Mouse (Mus musculus): ENCODE measurements around the gene 5330417C22Rik.
"Not testable (repeated sequence)": the region's sequence is repeated elsewhere in the genome, so short reads cannot be mapped to it uniquely, and the experiment has no call there.

5330417C22Rik gene

DNA sequence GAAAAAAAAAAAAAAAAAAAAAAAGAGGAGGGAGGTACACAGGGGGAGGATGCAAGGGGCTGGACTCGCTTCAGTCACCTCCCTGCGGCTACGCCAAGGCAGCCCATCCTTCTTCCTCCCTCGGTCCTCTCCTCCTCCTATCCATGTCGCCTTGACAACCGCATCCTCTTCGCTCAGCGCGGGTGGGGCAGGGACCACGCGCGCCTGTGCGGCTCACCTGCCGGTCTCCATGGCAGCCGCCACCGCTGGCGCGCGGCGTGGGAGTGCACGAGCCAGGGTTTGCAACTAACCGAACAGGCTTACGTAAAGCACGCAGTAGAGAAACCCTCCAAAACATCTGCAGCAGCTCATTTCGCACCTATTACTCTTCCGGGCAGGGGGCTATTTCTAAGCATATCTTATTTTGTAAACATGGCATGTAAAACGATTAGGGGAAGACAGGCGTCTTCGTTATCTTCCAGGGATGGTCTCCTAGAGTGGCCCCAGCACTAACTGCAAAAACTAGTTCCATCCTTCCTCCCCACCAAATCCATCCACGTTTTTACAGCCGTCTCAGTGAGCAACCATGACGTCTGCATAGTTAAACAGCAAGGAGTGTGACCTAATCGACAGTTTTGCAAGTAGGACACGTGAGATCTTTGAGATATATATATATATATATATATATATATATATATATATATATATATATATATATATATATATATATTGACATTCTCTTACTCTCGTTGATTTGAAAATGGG lies at the start of gene 5330417C22Rik:
TSS of gene 5330417C22Rik (minus strand) at position 20 of the 744 bp plus-strand sequence.
- peak; percentile 72 to 73 for DNase-seq

GRCm38 (mm10) chr3:108584580-108584979 lies 48.2 kb upstream of the 5330417C22Rik start:
- no peak for DNase-seq

- DNase-seq, result no peak
Observed at GRCm38 (mm10) chr3:108574018-108574417, 37.7 kb upstream of the 5330417C22Rik start.

DNA sequence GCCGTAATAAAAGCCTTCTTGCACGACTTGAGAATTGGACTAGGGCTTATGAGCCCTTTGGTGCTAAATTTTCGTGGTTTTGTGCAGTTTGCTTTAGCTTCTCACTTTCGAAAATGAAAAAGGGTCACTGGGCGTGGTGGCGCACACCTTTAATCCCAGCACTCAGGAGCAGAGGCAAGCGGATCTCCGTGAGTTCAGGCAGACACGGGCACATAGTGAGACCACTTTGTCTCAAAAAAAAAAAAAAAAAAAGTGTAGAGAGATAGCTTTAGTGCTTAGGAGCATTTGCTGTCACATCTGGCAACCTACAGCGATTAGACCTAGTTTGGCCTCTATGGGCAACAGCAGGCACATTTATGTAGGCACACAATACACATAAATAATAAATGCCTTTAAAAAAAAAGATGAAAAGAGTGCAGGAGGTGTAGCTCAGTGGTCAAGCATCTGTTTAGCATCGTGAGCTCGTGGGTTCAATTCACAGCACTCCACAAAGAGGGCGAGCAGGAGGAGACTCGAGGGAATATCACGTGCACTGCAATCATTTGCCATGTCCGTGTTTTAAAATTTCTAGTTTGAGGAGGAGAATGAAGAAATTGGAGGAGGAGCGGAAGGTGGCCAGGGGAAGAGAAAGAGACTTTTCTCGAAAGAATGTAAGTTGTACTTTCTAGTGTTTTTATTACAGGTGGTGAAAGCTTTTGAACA lies 36.1 kb upstream of the 5330417C22Rik start:
- DNase-seq, result no peak

DNA sequence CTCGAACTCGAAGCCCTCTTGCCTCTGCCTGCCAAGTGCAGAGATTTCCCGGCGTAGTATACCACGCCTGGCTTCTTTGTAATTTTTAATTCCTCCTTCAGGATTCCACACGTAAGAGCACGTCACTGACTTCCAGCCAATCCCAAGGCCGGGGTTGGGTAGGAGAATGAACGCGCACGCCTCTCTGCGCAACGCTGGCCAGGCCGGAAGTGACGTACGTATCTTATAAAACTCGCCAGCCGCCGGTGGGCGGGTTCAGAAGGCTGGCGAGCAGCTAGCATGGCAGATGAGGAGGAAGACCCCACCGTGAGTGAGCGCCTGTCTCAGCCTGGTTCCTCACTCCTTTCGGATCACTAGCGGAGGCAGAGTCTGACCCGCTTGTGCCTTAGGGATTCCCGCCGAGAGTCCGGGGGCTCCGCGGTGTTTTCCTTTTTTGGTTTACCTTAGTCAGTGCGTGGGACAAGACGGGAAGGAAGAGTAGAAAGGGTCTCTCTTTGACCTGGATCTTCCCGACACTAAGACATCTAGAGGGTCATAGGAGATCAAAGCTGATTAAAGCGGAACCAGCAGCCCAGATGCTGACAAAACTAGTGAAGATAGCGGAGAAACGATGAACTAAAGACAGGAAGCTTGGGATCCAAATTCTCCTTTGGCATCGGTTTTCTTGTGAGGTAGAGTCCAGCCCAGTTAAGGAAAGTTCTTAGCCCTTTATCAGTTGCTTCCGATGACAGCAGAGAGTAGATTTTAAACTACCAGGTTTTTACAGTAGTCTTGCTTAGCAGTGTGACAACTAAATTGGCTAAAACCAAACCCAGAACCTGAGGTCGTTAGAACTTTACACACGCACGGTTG lies 35.3 kb upstream of the 5330417C22Rik start, which contains the start of gene Taf13:
TSS of gene Taf13 (plus strand) at position 256 of the 852 bp plus-strand sequence.
- DNase-seq, result peak; percentile 96 to 97

GRCm38 (mm10) chr3:108570813-108571212 lies 34.5 kb upstream of the 5330417C22Rik start:
- DNase-seq, result no peak

DNA sequence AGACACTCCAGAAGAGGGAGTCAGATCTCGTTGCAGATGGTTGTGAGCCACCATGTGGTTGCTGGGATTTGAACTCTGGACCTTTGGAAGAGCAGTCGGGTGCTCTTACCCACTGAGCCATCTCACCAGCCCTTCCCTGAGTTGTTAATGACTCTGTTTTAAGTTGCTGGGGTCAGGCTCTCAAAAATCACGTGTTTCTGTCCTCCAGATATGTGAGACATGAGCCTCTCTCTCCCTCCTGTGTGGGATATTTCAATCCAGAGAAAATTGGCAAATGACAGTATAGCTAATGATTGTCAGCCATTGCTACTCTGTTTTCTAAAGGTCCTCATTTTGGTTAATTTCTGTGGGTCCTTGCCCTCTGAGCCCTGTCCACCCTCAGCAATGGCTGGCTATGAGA lies 33.3 kb upstream of the 5330417C22Rik start:
- DNase-seq, result not testable (repeated sequence)

DNA sequence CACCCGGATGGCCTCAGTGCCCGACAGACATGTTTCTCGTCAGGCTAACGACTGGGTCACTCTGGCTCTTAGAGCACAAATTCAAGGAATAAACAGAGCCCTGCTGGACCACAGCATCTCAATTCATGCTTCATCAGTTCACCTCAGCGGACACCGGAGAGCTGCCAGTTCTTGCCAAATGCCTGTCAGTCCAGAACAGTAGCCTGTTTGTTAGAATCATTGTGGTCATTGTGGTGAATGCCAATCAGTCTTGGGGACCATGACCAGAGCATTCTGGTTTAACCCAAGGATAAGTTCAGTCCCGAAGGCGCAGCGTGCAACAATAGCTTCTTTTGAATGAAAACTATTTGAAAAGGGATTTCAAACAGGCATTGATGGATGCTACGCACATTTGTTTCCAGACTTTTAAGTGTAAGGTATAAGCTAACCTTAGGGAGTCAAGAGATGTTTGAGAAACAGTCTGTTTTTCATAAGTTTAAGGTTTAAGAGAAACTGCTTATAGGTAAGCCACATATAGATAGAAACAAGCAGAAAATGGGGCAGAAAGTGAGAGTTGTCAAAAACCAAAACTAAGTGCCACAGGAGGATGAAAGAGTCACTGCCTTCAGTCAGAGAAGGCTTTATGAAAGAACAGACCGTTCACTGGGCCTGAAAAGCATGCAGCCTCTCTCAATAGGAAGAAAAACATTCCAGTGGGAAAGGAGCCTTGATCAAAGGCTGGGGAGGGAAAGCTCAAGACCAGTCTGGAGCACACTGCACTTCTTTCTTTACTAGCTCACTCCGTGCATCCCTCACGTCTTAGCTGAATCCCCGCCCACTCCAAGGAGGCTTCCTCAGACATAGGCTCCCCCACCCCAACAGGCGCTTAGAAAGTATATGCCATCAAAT lies 31.9 kb upstream of the 5330417C22Rik start:
- no peak for DNase-seq

- DNase-seq, result peak; percentile 82 to 83
Observed at GRCm38 (mm10) chr3:108563309-108563708, 27.0 kb upstream of the 5330417C22Rik start.

- DNase-seq, result peak; percentile 46 to 52
Observed at GRCm38 (mm10) chr3:108562777-108563271, 26.5 kb upstream of the 5330417C22Rik start.

GRCm38 (mm10) chr3:108562133-108562730 lies 25.9 kb upstream of the 5330417C22Rik start, which contains the start of gene Tmem167b:
Gene Tmem167b, minus strand, starts transcription at chr3:108562466.
- DNase-seq, result peak; percentile 95 to 96

- no peak for DNase-seq
Observed at GRCm38 (mm10) chr3:108557888-108558287, 21.6 kb upstream of the 5330417C22Rik start.

DNA sequence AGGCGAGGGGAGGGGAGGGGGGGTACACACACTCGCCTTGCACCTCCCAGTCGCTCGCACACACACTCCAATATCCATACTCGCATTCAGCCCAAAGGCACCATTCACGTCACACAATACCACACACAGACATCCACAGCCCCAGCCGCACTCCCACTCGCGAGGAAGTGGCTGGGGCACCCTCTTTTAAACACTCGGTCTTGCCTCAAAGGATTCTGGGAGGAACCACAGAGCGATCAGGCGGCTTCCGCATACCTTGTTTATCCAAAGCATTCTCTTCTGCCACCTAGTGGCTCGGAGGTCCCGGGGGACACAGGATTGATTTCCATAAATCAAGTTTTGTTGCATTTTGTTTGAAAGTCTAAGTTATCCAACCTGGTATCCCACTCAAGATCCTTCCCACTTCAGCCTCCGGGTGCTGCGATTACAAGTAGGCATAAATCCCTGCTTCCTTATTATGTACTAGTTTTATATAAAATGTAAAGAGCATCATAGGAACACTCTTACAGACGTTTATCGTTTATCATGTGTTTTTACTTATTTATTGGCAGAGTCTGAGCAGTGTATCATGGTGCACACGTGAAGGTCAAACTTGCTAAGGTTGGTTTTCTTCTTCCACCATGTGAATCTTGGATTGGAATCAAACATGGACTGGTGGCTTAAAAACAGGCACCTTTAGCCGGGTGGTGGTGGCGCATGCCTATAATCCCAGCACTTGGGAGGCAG lies 18.4 kb upstream of the 5330417C22Rik start:
- DNase-seq, result peak; percentile 95 to 98

GRCm38 (mm10) chr3:108554111-108554561 lies 17.8 kb upstream of the 5330417C22Rik start:
- no peak for DNase-seq

- no peak for DNase-seq
Observed at GRCm38 (mm10) chr3:108542299-108542698, 6.0 kb upstream of the 5330417C22Rik start.

GRCm38 (mm10) chr3:108537303-108537702 lies 967 bp upstream of the 5330417C22Rik start:
- peak; percentile 85 to 86 for DNase-seq

GRCm38 (mm10) chr3:108535896-108536516 lies 330 bp downstream of the 5330417C22Rik start:
- no peak for DNase-seq

- DNase-seq, result no peak
Observed at GRCm38 (mm10) chr3:108533951-108534350, 2.4 kb downstream of the 5330417C22Rik start, which contains the start of gene 1700013F07Rik. Gene 1700013F07Rik, plus strand, starts transcription at chr3:108534150.

- DNase-seq, result no peak
Observed at GRCm38 (mm10) chr3:108533114-108533885, 3.0 kb downstream of the 5330417C22Rik start.

Data from B cell, adult 2 months (primary cell).